Mouse (Mus musculus) ES-Bruce4 (cell line): ENCODE measurements at regions not wholly inside any gene's neighbourhood (a gene's known extent, or its start where the extent isn't known, plus 50 kb on each side); places are given as distances from the start of the nearest gene placed in this dataset.

Source experiments
- H3K27ac ChIP-seq: 2 replicates; pipeline ENCODE4 v1.5.1; 2012; ENCODE audit warnings: low read length, inconsistent platforms; ENCODE audit not compliant: insufficient read depth
- H3K27me3 ChIP-seq: 2 replicates; pipeline ENCODE4 v1.6.1; 2012; ENCODE audit warnings: mild to moderate bottlenecking, low read length, inconsistent platforms; ENCODE audit not compliant: control insufficient read depth, poor library complexity, insufficient read depth, severe bottlenecking
- H3K36me3 ChIP-seq: 2 replicates; pipeline ENCODE4 v1.6.1; 2012; ENCODE audit warnings: inconsistent platforms, mild to moderate bottlenecking, low read length, moderate library complexity; ENCODE audit not compliant: control insufficient read depth, poor library complexity, insufficient read depth, severe bottlenecking
- H3K4me1 ChIP-seq: one replicate; pipeline ENCODE4 v1.8.1; 2011; ENCODE audit warnings: low read length; ENCODE audit not compliant: control insufficient read depth, insufficient read depth
- H3K4me3 ChIP-seq: 2 replicates; pipeline ENCODE4 v1.5.1; 2011; ENCODE audit warnings: low read depth, mild to moderate bottlenecking, low read length
- H3K9ac ChIP-seq: 2 replicates; pipeline ENCODE4 v1.6.1; 2012; ENCODE audit warnings: low read depth, mild to moderate bottlenecking, inconsistent platforms; ENCODE audit not compliant: poor library complexity, severe bottlenecking
- H3K9me3 ChIP-seq: replicated peaks from 2 replicates; pipeline ENCODE4 v1.6.1; 2012; ENCODE audit warnings: mild to moderate bottlenecking, low read length, inconsistent platforms; ENCODE audit not compliant: control insufficient read depth, poor library complexity, insufficient read depth, severe bottlenecking
- CTCF ChIP-seq: IDR thresholded peaks from one replicate; pipeline ENCODE4 v1.8.1; 2011; ENCODE audit warnings: low read depth, low read length
- EP300 ChIP-seq: IDR thresholded peaks from 2 replicates; pipeline ENCODE4 v1.6.1; 2011; ENCODE audit warnings: low read depth, low read length; ENCODE audit not compliant: insufficient read depth
- POLR2A ChIP-seq: IDR thresholded peaks from one replicate; pipeline ENCODE4 v1.8.1; 2011; ENCODE audit warnings: low read length; ENCODE audit not compliant: insufficient read depth

GRCm38 (mm10) chr8:86224851-86225250 is 355.6 kb downstream of the Abcc12 start:
- Histone ChIP-seq H3K36me3 (no peaks in the 10 kb centered on the region), H3K9ac (no peak overlapping the region), H3K27ac (no peak overlapping the region), H3K4me1 (no peaks in the 10 kb centered on the region), H3K27me3 (no peaks in the 10 kb centered on the region), H3K4me3 (no peak overlapping the region), H3K9me3 (no peaks in the 10 kb centered on the region)
- TF ChIP-seq POLR2A (no peak), CTCF (no peak), EP300 (no peak)

GRCm38 (mm10) chr8:86222715-86223114 is 357.8 kb downstream of the Abcc12 start:
- H3K27ac ChIP-seq = no peak overlapping the region
- no peak for TF ChIP-seq POLR2A
- no peak for TF ChIP-seq CTCF
- TF ChIP-seq EP300 = no peak
- no peak overlapping the region for H3K9ac ChIP-seq
- H3K9me3 ChIP-seq = no peaks in the 10 kb centered on the region
- H3K36me3 ChIP-seq = no peaks in the 10 kb centered on the region
- no peak overlapping the region for H3K4me3 ChIP-seq
- no peaks in the 10 kb centered on the region for H3K27me3 ChIP-seq
- no peaks in the 10 kb centered on the region for H3K4me1 ChIP-seq

GRCm38 (mm10) chr8:86222228-86222627 is 358.3 kb downstream of the Abcc12 start:
- Histone ChIP-seq H3K36me3 (no peaks in the 10 kb centered on the region), H3K9ac (no peak overlapping the region), H3K27me3 (no peaks in the 10 kb centered on the region), H3K4me3 (no peak overlapping the region), H3K4me1 (no peaks in the 10 kb centered on the region), H3K9me3 (no peaks in the 10 kb centered on the region), H3K27ac (no peak overlapping the region)
- no peak for TF ChIP-seq POLR2A
- TF ChIP-seq CTCF = no peak
- no peak for TF ChIP-seq EP300

GRCm38 (mm10) chr8:86214399-86214798 is 366.1 kb downstream of the Abcc12 start:
- no peak overlapping the region for H3K4me3 ChIP-seq
- H3K36me3 ChIP-seq = no peaks in the 10 kb centered on the region
- peaks cover 2% of the 10 kb centered on the region for H3K27me3 ChIP-seq
- no peak overlapping the region for H3K27ac ChIP-seq
- peaks cover 9% of the 10 kb centered on the region for H3K9me3 ChIP-seq
- TF ChIP-seq EP300 = no peak
- TF ChIP-seq POLR2A = no peak
- TF ChIP-seq CTCF = no peak
- H3K9ac ChIP-seq = no peak overlapping the region
- H3K4me1 ChIP-seq = no peaks in the 10 kb centered on the region

- Histone ChIP-seq H3K9me3 (peaks cover 9% of the 10 kb centered on the region), H3K27me3 (peaks cover 2% of the 10 kb centered on the region), H3K27ac (no peak overlapping the region), H3K4me3 (no peak overlapping the region), H3K9ac (no peak overlapping the region), H3K36me3 (no peaks in the 10 kb centered on the region), H3K4me1 (no peaks in the 10 kb centered on the region)
- no peak for TF ChIP-seq EP300
- TF ChIP-seq CTCF = no peak
- no peak for TF ChIP-seq POLR2A
These were observed 368.0 kb downstream of the Abcc12 start for GRCm38 (mm10) chr8:86212461-86212860.

- H3K9ac ChIP-seq = no peak overlapping the region
- no peak overlapping the region for H3K27ac ChIP-seq
- H3K36me3 ChIP-seq = no peaks in the 10 kb centered on the region
- no peak overlapping the region for H3K4me3 ChIP-seq
- H3K9me3 ChIP-seq = no peaks in the 10 kb centered on the region
- no peak for TF ChIP-seq CTCF
- no peak for TF ChIP-seq POLR2A
- TF ChIP-seq EP300 = no peak
- no peaks in the 10 kb centered on the region for H3K27me3 ChIP-seq
- no peaks in the 10 kb centered on the region for H3K4me1 ChIP-seq
These were observed 368.1 kb downstream of the Phkb start for GRCm38 (mm10) chr8:86208812-86209262.
